Mouse (Mus musculus): ENCODE measurements around the gene Eps8l3.

Gene Eps8l3

DNA sequence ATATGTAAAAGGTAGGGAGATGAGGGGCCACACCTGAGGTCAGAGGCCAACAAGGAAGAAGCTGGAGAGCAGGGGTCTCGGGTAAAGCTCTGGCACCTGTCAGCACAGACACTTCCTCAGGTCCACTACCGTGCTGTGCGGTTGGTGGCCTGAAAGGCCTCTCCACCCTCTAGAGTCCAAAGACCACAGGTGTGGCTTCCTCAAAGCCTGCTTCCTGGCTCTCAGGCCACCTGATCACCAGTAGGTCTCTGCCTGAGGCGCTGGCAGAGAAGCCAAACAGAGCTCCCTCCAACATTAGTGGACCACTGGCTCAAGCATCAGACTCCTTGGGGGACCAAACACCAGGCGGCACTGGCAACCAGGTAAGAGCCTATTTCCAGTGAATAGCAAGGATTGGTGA is at the start of gene Eps8l3:
Gene Eps8l3 (plus strand): TSS at position 225 of the 400 bp plus-strand sequence.
- DNase-seq = no peak

DNA sequence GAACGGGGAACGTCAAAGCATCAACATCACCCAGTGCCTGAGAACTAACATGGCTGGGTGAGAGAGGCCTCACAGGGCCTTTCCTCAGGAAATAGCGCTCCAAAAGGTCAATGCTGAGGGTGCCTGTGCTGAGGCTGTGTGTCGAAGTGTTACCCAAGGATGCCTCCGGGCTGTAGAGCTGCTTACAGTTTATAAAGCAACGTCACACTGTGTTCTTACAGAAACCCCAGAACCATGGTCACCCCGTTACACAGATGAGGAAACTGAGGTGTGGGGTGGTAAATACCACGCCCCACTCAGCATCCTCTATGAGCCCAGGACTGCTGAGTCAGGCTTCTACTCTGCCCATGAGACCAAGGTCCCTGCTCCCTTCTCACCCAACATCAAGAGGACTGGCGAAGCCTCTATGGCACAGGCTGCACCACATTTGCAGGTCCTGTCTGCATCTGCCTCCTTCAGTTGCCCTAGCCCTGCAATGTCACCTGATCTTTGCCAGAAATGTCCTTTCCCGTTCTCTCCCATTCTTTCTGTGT is 49.1 kb upstream of the Eps8l3 start:
- DNase-seq = no peak

DNA sequence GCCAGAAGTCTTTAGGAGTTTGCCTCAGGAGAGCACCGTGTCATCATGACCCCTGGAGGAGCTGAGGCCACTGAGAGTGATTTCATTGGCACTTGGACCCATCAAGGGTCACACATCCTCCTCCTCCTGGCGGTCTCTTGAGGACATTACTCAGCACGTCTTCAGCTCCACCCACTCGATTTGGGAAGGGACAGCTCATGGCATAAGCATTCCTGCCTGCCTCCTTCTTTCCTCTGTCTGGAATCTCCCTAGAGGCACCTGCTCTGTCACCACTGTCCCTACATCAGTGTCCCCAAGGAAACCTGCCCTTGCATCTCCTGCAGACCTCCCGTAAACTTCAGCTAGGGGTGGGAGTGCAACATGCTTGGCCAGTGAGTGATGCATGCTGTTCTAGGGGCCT is 48.5 kb upstream of the Eps8l3 start:
- no peak for DNase-seq

DNA sequence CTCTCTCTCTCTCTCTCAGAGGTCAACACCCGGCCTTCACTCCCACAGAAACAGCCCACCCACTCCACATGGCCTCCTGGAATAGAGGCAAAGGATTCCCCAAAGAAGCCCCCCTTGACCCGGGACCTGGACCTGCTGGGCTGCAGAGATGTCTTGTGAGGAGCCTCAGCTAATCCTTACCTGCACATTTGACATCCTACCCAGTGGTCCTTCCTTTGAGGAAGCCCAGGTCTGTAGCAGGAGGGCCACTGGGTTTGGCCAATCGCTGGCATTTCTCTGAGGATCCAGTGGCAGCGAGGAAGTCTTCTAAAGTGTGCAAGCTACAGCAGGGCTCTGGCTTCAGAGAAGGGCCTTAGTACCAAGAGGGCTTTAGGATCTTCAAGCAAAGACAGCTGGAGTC is 48.0 kb upstream of the Eps8l3 start:
- DNase-seq = no peak

DNA sequence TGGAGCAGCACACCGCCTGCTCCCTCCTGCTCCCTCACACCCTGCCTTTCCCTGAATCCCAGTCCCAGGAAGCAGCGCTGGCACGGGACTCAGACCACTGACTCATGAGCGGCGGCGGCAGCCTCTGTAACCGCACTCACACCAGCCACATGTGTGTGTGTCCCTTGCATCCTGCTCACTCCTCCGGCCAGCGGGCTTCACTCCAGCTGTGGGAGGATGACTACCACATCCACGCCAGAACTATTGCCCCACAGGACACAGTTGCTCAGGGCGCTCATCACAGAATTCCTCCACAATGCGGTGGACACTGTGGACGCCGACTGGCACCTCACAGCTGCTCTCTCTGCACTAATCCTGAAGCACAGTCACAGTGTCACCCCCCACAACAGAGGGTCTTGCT is 47.4 kb upstream of the Eps8l3 start:
- no peak for DNase-seq

DNA sequence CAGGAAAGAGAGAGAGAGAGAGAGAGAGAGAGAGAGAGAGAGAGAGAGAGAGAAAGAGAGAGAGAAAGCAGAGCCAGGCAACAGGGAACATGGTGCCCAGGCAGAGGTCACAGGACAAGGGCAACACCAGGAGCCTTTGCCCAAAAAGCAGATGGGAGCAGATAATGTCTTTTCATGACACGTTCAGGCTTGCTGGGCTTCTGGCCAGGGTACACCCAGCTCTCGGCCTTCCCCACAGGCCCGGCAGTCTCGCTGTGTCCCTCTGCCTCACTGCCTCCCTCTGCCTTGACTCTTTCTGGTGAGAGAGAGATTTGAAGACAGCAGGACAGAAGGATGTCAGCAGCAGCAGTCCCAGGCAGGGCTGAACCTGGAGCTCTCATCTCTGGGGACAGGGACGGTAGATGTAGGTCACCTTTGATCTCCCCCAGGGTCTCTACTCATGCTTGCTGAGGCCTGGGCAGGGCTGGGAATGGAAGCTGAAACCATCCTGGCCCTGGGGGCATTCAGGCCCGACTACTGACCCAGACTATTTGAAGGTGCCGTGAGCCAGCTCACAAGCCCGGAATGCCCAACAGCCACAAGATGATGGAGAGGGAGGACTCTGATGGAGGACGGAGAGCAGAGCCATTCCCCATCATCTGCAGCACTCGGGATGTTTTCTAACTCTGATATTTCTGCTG is 45.0 kb upstream of the Eps8l3 start:
- no peak for DNase-seq

DNA sequence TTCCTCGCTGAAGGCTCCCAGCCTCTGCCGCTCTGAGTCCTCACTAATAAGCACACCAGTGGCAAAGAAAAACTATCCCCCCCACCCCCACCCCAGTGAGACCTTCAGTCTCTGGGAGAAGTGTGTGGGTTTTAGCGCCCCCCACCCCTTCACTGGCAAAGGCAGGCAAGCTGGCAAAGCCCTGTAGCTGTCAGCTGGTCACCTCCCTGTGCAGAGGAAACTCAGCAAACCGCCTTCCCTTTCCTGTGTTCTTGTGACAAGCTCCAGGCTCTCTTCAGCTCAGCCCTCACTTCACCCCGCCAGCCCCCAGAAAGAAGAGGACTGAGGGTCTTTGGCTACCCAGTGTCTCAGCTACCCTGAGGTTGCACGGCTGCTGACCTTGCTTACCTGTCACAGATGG is 44.4 kb upstream of the Eps8l3 start:
- DNase-seq = no peak

DNA sequence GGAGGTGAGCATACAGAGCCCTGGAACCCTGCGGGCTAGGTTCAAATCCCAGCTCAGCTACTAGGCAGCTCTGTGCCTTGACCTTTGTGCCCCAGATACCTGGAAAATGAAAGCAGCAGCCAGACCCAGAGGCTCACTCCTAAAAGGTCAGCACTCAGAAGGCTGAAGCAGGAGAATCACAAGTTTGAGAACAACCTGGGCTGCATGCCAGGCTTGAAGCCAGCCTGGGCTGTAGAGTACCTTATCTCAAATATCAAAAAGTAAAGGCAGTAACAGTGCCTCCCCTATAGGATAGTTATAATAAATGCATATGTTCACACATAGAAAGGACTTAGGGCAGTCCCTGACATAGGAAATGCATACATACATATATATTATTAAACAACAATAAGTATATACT is 43.7 kb upstream of the Eps8l3 start:
- DNase-seq = no peak

DNA sequence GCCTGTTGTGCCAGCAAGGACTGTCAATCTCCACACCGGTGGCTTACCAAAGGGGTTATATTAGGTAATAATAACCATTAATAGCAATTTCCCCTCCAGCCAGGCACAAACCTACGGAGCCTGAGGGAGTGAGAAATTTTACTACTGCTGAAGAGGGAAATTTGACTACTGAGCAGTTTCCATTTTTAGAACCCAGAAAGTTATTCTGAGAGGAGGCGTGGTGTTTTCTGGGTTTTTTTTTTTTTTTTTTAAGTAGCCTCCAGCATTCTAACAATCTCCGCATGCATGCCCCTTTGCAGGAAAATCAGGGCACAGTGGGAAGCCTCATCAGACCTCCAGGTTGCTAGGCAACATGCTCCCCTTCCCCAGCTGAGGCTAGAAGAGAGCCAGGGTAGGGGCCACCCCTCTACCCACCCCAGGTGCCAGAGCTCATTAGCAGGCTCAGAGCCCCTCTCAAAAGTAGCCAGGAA is 43.1 kb upstream of the Eps8l3 start:
- no peak for DNase-seq

DNA sequence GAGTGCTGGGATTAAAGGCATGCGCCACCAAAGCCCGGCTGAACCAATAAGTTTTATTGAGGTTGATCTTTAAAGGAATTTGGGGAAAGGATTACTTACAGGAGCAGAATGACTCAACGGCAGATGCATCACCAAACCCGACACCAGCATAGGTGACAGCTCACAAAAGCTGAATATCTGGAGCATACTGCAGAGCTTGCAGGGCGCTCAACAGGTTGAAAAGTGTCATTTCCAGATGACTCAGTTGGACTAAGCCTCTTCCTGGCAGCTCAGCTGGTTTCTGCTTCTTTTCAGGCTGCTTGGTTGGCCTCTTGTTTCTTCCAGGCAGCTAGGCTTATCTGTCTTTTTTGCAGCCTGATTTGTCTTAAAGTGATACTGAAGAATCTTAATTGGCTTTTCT is 41.7 kb upstream of the Eps8l3 start:
- no peak for DNase-seq

DNA sequence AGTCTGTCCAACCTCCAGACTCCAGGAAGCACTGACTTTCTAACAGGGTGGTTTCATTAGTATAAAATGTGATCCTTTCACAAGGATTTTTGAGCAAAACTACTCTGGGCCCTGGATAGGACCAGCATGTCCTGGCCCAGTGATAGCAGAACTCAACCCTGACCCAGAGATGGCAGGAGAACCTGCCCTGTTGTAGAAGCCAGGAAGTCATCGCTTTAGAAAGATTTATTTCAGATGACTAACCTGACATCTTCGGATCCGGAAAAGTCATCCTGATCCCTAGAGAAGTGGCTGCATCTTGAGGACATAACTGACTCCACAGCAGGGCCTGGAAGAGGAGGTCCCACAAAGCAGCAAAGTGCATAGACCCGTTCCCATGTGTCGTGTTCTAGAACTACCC is 37.2 kb upstream of the Eps8l3 start:
- DNase-seq = no peak

DNA sequence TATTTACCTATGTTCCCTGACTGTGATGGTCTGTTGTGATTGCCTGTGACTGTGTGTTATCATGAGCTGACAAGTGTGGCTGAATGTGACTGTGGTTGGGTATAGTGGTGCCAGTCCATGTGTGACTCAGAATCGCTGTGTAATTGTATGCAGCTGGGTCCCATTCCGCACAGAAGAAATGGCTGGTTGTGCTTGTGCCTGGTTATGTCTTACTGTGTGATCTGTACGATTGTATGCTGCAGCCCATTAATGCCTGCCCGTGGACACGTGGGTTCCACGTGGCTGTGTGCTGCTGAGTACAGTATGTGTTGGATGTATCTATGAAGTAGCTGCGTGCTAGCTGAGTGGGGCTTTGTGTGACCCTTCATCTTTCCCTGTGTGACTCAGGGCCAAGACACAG is 36.2 kb upstream of the Eps8l3 start:
- DNase-seq = no peak

DNA sequence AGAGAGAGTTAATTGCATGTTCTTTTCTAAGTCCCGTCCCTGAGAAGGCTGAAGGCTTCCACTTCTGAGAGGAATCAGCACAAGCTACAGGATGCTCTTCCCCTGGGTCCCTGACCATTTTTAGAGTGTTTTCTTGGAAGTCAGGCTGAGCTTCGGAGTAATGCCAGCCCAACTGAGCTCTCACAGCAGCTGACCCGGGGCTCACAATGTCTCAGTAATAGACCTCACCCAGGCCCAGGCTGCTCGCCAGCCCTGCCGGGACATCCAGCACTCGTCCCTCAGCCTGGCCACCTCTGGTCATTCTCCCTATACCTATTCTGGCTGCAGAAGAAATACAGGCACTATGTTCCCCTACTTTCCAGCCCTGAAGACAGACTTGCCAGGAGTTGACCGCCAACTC is 35.7 kb upstream of the Eps8l3 start:
- DNase-seq = no peak

DNA sequence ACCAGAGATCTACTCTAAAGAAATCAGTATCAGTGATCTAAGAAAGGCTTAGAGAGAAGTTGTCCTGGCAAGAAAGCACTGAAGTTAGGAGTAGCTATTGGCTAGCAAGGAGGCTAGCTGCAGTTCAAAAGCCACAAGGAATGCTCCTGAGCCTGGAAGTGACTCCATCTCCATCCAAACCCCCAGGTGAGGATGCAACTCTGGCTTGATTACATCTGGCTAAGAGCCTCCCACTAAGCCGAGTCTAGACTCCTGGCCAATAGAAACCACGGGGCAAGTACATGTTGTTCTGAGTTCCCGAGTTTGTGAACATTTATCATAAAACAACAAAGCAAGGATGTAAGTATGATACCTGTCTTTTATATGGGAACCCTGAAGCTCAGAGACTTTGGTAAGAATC is 33.6 kb upstream of the Eps8l3 start:
- no peak for DNase-seq

DNA sequence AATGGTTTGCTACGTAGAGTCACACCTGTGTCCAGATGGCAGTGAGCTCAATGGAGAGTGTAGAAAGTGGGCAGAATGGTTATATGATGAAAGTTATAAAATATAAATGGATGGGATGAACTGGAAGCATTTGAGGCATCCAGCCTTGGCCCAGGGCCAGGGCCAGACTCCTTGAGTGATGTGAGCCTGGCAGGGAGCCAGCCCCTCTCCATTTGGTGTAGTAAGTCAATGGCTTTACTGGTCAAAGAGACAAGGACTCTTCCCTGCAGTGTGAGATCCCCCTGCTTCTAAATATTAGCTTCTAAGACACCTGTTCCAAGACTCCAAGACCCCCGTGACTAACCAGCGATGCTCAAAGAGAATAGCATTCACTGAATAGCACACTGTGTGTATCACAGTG is 33.0 kb upstream of the Eps8l3 start:
- no peak for DNase-seq

DNA sequence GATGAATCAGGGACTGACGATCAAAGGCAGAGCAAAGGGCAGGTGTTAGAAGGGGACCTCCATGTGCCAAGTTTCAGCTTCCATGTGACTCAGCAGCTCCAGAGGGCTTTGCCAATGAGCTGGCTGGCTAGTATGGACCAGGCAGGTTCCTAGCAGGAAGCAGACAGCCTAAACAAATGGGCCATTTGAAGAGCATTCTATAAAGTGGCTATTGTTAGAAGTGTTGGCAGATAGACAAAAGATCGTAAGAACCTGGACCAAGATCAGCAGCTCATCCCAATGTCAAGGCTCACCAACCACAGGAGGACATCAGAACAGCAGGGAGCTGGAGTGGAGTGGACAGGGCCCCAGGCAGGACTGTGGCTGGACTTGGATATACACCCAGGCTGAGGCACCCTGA is 32.5 kb upstream of the Eps8l3 start:
- no peak for DNase-seq

DNA sequence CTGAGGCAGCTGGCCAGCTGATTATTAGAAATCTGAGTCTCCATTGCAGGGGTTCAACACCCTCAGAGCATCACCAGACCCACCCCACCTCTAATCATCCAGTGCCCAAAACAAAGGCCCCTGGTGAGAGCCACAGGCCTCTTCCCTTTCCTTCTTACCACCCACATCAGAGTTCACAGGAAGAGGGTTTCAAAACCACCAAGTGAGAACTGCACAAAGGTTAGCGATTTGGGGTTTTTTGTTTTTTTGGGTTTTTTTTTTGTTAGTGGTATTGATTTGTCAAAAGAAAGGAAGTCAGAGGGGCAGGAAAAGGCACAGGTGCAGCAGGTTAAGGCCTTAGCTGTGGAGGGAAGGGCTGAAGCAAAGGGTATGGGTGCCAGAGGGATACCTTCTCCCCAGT is 30.9 kb upstream of the Eps8l3 start:
- no peak for DNase-seq

DNA sequence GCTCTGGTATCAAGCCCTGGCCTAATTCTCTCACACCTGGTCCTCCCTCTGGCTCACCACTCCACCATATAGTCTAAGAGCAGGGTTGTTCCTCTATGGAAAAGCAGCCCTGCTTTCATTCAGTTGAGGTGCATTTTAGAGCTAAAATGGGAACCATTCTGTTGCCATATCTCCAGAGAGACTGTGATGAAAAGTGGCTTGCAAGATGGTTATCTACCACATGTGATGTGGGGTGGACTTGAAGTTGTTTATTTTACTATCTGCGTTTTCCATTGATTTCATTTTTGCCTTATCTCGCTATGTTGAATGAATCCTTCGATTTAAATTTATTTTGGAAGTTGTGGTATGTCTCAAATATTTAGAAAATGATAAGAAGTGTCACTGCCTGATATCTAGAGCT is 30.2 kb upstream of the Eps8l3 start:
- DNase-seq = no peak

DNA sequence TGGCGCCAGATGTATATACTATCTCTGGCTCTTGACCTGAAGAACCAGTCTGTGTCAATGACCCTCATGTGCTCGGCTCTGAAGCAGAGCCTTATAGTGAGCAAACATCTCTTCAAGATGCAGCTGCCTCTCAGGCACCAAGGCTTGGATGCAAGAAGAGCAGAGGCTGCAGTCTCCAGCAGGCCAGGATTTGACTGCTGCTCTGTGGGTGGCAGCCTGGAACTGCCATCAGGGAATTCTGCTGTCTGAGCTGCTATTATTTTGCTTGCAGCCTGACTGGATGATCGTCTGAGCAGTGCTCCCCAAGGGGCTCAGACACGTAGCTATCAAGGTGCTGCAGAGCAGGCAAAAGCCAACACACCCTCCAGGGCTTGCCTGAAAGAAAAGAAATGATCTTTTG is 28.9 kb upstream of the Eps8l3 start:
- no peak for DNase-seq

DNA sequence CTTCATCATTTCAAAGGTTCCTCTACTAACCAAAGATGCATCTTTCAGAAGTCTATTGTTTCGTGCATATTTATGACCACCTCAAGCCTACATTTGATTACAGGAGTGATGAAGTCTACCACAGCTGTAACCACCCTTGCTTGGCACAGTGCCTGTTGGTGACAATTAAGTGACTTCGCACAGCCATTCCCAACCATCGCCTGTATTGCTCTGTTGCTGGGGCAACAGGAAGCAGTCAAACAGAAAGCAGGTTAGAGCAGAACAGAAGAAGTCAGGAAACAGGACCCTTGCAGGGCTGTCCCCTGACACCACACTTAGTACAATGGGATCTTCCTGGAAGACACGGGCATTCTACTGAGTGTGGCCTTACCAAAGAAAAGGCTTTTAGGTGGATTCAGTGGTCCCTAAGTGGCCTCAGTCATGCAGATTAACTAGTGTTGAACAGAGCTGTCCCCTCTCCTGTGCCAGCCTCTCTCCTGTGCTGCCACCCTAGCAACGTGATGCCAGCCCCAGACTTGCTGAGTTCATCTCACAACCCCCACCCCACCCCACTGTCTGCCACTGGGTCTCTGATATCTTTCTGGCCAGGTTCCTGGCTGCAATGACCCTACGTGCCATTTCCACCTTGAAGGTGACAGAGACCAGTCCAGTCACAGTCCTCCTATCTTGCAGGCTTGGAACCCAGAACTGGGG is 27.9 kb upstream of the Eps8l3 start:
- DNase-seq = no peak

DNA sequence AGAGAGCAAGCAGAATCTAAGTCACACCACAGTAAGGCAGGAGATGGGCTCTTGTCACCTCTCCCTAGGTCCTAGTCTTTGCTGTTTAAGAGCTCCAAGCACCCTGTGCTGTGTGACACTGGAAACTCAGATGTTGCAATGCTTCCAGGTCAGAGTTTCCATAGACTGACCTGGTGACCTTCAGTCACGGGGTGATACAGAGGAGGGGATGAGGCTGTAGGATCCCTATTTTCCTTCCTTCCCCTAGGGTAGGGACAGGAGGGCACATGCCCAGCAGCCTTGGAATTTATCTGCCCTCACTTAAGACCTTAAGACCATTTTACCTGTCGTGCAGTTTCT is 27.4 kb upstream of the Eps8l3 start:
- DNase-seq = no peak

DNA sequence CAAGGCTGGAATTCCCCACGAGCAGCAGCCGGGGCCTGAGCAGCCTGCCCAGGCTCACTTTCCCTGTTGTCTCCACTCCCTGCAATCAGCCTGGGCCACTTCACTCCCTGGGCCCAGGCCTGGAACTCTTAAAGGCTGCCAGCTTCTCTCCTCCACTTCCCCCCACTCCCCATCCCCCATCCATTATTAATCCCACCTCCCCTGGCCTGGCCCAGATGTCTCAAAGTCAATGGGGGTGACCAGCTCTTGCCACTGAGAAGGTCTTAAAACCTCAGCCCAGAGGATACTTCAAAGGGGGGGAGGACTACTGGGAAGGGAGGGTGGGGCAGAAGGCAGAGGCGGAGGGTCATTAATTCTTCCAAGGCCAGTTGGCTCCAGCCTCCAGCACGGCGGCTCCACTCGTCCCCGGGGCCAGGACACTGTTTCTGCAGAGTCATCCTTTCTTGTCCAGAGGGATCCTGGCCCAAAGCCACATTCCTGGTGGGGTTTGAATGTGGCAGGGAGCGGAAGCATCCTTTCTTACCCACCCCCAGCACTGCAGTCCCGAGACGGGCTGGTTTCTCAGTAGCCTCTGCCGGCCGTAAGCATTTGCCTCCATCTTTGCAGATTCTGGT is 26.5 kb upstream of the Eps8l3 start:
- peak in 1 of 2 experiments; percentile 23 for DNase-seq

DNA sequence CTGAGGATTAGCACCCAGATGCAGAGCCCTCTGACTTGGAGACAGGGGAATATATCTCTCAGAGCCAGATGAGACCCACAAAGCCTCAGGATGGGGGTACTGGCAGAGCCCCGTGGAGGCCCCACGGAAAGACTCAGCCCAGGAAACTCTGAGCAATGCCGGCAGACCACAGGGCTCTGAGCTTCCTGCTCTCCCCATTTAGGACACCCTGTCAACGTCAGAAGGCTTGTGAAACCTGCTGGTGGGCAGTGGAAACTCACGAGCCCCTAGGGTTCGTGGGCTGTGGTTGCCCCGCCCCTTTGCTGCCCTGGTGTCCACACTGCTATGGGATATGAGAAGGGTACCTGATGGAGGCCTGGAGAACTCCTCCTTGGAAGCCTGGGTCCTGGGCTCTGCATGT is 24.2 kb upstream of the Eps8l3 start:
- no peak for DNase-seq
